Mouse (Mus musculus): ENCODE results near the gene Brip1. TPM values are rescaled to one million over a fixed set of nuclear protein-coding genes. Genes with fewer than 3 reads are reported as not detected.

Brip1 gene
- polyA plus RNA-seq, 1 experiment, result 3.0 TPM

DNA sequence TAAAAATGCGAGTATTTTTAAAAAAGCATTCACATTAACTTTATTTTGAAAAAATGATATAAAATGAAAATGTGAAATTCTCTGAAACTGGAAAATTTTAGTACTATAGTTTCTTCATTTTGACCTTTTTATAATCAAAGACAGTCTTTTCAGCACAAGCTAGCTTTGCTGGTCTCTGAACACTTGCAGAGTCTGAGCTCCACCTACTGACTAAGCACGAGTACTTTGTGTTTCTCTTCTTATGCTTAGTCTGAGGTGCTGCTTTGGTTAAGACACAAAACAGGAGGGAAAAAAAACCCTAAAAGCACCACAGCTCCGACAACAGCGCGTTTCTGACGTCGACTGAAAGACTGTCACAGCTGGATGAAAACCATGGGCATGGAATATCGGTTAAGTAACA lies 133.8 kb downstream of the Brip1 start:
- H3ac ChIP-seq (ENCODE audit: control insufficient read depth, insufficient read length, low read depth), result no peak overlapping the region
- no peaks in the 10 kb centered on the region for H3K79me3 ChIP-seq (ENCODE audit: low read depth)
- no peak overlapping the region for H3K4me3 ChIP-seq (ENCODE audit: insufficient read depth, poor library complexity, severe bottlenecking)
- H3K27me3 ChIP-seq (ENCODE audit: control insufficient read depth, insufficient read depth, insufficient read length), result no peaks in the 10 kb centered on the region
- no peaks in the 10 kb centered on the region for H3K79me2 ChIP-seq (ENCODE audit: control insufficient read depth, insufficient read depth)
- peaks cover 16% of the 10 kb centered on the region for H3K36me3 ChIP-seq (ENCODE audit: control insufficient read depth, insufficient read depth)
- TF ChIP-seq FOSL1 (IDR thresholded peaks at IDR 0.05; ENCODE audit: insufficient read depth, low read length, poor library complexity, severe bottlenecking) (no peak), USF1 (IDR thresholded peaks at IDR 0.05; ENCODE audit: low read depth) (no peak), CEBPB (IDR thresholded peaks at IDR 0.05; ENCODE audit: low read depth) (no peak), MYOD1 (IDR thresholded peaks at IDR 0.05; ENCODE audit: control insufficient read depth, insufficient read length, low read depth) (no peak), MYOG (IDR thresholded peaks at IDR 0.05; ENCODE audit: control insufficient read depth, extremely low read depth, insufficient read length) (no peak), CTCF (IDR thresholded peaks at IDR 0.05; ENCODE audit: control insufficient read depth, insufficient read depth, insufficient read length) (no peak), MAX (IDR thresholded peaks at IDR 0.05) (no peak)

DNA sequence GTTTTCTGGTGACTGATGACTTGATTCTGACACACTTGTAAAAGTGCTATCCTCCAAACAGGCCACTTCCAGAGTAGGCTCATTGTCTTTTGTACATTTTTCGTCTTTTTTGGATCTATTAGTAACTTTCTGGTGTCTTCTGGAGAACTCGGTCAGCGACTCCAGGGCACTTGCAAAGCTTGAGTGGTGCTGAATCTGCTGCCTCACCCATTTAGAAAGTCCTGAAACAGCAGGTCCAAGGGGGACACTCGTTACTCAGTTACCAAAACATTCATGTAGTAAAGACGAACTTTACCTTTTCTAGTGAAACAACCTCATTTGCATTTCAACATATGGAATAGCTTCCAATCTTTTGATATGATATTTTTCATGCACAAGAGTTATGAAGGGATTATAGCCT lies 136.1 kb downstream of the Brip1 start:
- no peak for TF ChIP-seq USF1 (IDR thresholded peaks at IDR 0.05; ENCODE audit: low read depth)
- no peak for TF ChIP-seq FOSL1 (IDR thresholded peaks at IDR 0.05; ENCODE audit: insufficient read depth, low read length, poor library complexity, severe bottlenecking)
- TF ChIP-seq CTCF (IDR thresholded peaks at IDR 0.05; ENCODE audit: control insufficient read depth, insufficient read depth, insufficient read length), result no peak
- no peak for TF ChIP-seq MAX (IDR thresholded peaks at IDR 0.05)
- no peak for TF ChIP-seq MYOG (IDR thresholded peaks at IDR 0.05; ENCODE audit: control insufficient read depth, extremely low read depth, insufficient read length)
- TF ChIP-seq MYOD1 (IDR thresholded peaks at IDR 0.05; ENCODE audit: control insufficient read depth, insufficient read length, low read depth), result no peak
- TF ChIP-seq CEBPB (IDR thresholded peaks at IDR 0.05; ENCODE audit: low read depth), result no peak
- no peaks in the 10 kb centered on the region for H3K79me2 ChIP-seq (ENCODE audit: control insufficient read depth, insufficient read depth)
- no peak overlapping the region for H3K4me3 ChIP-seq (ENCODE audit: insufficient read depth, poor library complexity, severe bottlenecking)
- no peak overlapping the region for H3ac ChIP-seq (ENCODE audit: control insufficient read depth, insufficient read length, low read depth)
- H3K79me3 ChIP-seq (ENCODE audit: low read depth), result no peaks in the 10 kb centered on the region
- no peaks in the 10 kb centered on the region for H3K27me3 ChIP-seq (ENCODE audit: control insufficient read depth, insufficient read depth, insufficient read length)
- peaks cover 27% of the 10 kb centered on the region for H3K36me3 ChIP-seq (ENCODE audit: control insufficient read depth, insufficient read depth)

DNA sequence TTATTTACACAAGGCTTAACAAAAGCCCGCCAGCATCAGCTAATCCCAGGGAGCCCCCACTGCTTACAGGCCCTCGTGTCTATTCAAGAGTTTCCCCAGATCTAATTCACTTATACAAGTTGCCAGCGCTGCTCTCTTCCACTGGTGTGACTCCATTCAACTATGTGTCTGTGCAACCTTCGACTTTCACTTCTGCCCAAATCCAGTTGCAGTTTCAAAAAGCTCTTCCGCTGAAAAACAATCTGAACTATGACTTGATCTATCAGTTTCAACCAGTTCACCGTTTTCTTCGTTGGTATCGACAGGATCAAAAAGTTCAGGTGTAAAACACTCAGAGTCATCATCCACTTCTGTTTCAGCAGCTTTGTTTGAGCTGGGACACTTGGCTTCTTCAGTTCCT lies 139.8 kb downstream of the Brip1 start:
- H3K79me2 ChIP-seq (ENCODE audit: control insufficient read depth, insufficient read depth), result no peaks in the 10 kb centered on the region
- no peak overlapping the region for H3K4me3 ChIP-seq (ENCODE audit: insufficient read depth, poor library complexity, severe bottlenecking)
- no peaks in the 10 kb centered on the region for H3K27me3 ChIP-seq (ENCODE audit: control insufficient read depth, insufficient read depth, insufficient read length)
- no peak overlapping the region for H3ac ChIP-seq (ENCODE audit: control insufficient read depth, insufficient read length, low read depth)
- H3K36me3 ChIP-seq (ENCODE audit: control insufficient read depth, insufficient read depth), result peaks cover 25% of the 10 kb centered on the region
- TF ChIP-seq MYOD1 (IDR thresholded peaks at IDR 0.05; ENCODE audit: control insufficient read depth, insufficient read length, low read depth), result no peak
- H3K79me3 ChIP-seq (ENCODE audit: low read depth), result no peaks in the 10 kb centered on the region

DNA sequence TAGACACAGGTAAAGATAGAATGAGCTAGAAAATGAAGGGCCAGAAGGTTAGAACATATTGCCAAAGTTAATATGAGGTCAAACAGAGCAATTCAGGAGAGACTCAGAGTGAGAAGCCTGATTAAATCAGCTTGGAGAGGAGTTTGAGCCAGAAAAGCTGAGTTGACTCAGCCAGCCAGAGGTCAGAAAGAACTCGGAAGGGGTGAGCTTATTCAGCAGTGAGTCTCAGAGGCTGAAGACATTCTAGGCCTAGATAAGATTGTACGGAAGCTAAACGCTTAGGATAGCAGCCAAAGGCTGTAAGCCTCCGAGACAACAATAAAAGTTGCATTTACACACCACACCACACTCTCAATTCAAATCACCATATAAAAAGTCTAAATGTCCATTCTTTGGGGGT lies 141.9 kb downstream of the Brip1 start:
- H3K36me3 ChIP-seq (ENCODE audit: control insufficient read depth, insufficient read depth), result peaks cover 19% of the 10 kb centered on the region
- H3K79me3 ChIP-seq (ENCODE audit: low read depth), result no peaks in the 10 kb centered on the region
- H3K79me2 ChIP-seq (ENCODE audit: control insufficient read depth, insufficient read depth), result no peaks in the 10 kb centered on the region
- H3K4me3 ChIP-seq (ENCODE audit: insufficient read depth, poor library complexity, severe bottlenecking), result no peak overlapping the region
- no peak overlapping the region for H3ac ChIP-seq (ENCODE audit: control insufficient read depth, insufficient read length, low read depth)
- no peaks in the 10 kb centered on the region for H3K27me3 ChIP-seq (ENCODE audit: control insufficient read depth, insufficient read depth, insufficient read length)
- TF ChIP-seq FOSL1 (IDR thresholded peaks at IDR 0.05; ENCODE audit: insufficient read depth, low read length, poor library complexity, severe bottlenecking), result no peak
- no peak for TF ChIP-seq MAX (IDR thresholded peaks at IDR 0.05)
- no peak for TF ChIP-seq USF1 (IDR thresholded peaks at IDR 0.05; ENCODE audit: low read depth)
- TF ChIP-seq CTCF (IDR thresholded peaks at IDR 0.05; ENCODE audit: control insufficient read depth, insufficient read depth, insufficient read length), result no peak
- TF ChIP-seq MYOG (IDR thresholded peaks at IDR 0.05; ENCODE audit: control insufficient read depth, extremely low read depth, insufficient read length), result no peak

DNA sequence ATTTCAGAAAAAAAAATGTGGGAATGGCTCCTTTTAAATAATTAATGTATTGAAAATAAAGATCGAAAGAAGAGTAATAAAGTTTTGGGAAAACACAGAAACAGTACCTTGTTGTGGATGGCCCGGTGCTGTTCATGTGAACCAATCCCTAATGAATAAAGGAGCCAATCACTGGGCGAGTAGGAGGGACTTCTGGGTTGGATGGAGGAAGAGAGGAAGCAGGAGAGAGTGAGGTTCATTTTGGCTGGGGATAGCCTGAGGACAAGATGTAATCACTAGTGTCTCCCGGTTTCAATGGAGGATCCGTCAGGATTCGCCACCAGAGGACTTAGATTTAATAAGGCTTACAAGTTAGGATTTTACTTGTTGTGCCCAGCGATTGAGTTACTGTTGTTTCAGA lies 145.2 kb downstream of the Brip1 start:
- H3K4me3 ChIP-seq (ENCODE audit: insufficient read depth, poor library complexity, severe bottlenecking), result no peak overlapping the region
- TF ChIP-seq CTCF (IDR thresholded peaks at IDR 0.05; ENCODE audit: control insufficient read depth, insufficient read depth, insufficient read length) (no peak), CEBPB (IDR thresholded peaks at IDR 0.05; ENCODE audit: low read depth) (no peak), MYOG (IDR thresholded peaks at IDR 0.05; ENCODE audit: control insufficient read depth, extremely low read depth, insufficient read length) (no peak), USF1 (IDR thresholded peaks at IDR 0.05; ENCODE audit: low read depth) (no peak), MAX (IDR thresholded peaks at IDR 0.05) (no peak), FOSL1 (IDR thresholded peaks at IDR 0.05; ENCODE audit: insufficient read depth, low read length, poor library complexity, severe bottlenecking) (no peak), MYOD1 (IDR thresholded peaks at IDR 0.05; ENCODE audit: control insufficient read depth, insufficient read length, low read depth) (no peak)
- H3K79me3 ChIP-seq (ENCODE audit: low read depth), result no peaks in the 10 kb centered on the region
- no peaks in the 10 kb centered on the region for H3K79me2 ChIP-seq (ENCODE audit: control insufficient read depth, insufficient read depth)
- no peak overlapping the region for H3ac ChIP-seq (ENCODE audit: control insufficient read depth, insufficient read length, low read depth)
- H3K36me3 ChIP-seq (ENCODE audit: control insufficient read depth, insufficient read depth), result peaks cover 4% of the 10 kb centered on the region
- H3K27me3 ChIP-seq (ENCODE audit: control insufficient read depth, insufficient read depth, insufficient read length), result no peaks in the 10 kb centered on the region

DNA sequence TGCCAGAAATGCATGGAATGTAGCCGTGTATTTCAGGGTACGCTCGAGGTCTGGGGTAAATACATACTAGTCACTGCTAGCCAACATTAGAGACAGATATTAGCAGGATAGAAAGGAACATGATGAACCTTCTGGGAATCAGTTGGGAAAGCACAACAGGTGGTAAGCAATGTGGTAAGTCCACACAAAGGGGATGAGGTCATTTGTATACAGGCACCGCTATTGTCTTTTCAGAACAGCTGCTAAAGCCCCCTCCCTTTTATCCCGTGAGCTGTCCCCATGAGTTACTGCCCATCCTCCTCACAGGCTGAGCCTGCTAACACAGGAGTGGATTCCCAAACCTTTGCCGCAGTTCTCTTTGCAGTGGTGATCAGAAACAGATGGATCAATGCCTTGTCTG lies 149.6 kb downstream of the Brip1 start:
- no peak overlapping the region for H3K4me3 ChIP-seq (ENCODE audit: insufficient read depth, poor library complexity, severe bottlenecking)
- peak; percentile 99 for TF ChIP-seq MYOD1 (IDR thresholded peaks at IDR 0.05; ENCODE audit: control insufficient read depth, insufficient read length, low read depth)
- TF ChIP-seq CTCF (IDR thresholded peaks at IDR 0.05; ENCODE audit: control insufficient read depth, insufficient read depth, insufficient read length), result no peak
- peak; percentile 31 for TF ChIP-seq MAX (IDR thresholded peaks at IDR 0.05)
- TF ChIP-seq CEBPB (IDR thresholded peaks at IDR 0.05; ENCODE audit: low read depth), result peak; percentile 40
- TF ChIP-seq FOSL1 (IDR thresholded peaks at IDR 0.05; ENCODE audit: insufficient read depth, low read length, poor library complexity, severe bottlenecking), result no peak
- H3K79me3 ChIP-seq (ENCODE audit: low read depth), result no peaks in the 10 kb centered on the region
- no peak overlapping the region for H3ac ChIP-seq (ENCODE audit: control insufficient read depth, insufficient read length, low read depth)
- H3K36me3 ChIP-seq (ENCODE audit: control insufficient read depth, insufficient read depth), result no peaks in the 10 kb centered on the region
- H3K79me2 ChIP-seq (ENCODE audit: control insufficient read depth, insufficient read depth), result no peaks in the 10 kb centered on the region
- no peaks in the 10 kb centered on the region for H3K27me3 ChIP-seq (ENCODE audit: control insufficient read depth, insufficient read depth, insufficient read length)
